Mouse (Mus musculus) erythroblast, embryonic 14.5 days (primary cell): ENCODE measurements around the gene Timm17b.

Experiments used
- GATA1 ChIP-seq: IDR thresholded peaks from 2 replicates; pipeline ENCODE4 v1.6.1; 2012; ENCODE audit warnings: low read length, inconsistent platforms, mixed read lengths
- TAL1 ChIP-seq: IDR thresholded peaks from 3 replicates; pipeline ENCODE4 v1.6.1; 2012; ENCODE audit warnings: low read length, inconsistent platforms, mixed read lengths

GRCm38 (mm10) chrX:7922032-7922431 is 22.9 kb downstream of the Timm17b start:
- TF ChIP-seq GATA1 (no peak), TAL1 (no peak)
